Mouse (Mus musculus): Measurements from ENCODE around the gene Spata17.
A peak's percentile ranks its signal among the peaks of the same experiment; 100 is the strongest.

Gene Spata17

GRCm38 (mm10) chr1:187076198-187077042 is 138.8 kb downstream of the Spata17 start:
- DNase-seq, result no peak

- no peak for DNase-seq
These were observed 155.4 kb downstream of the Spata17 start for GRCm38 (mm10) chr1:187059874-187060273.

- DNase-seq, result no peak
These were observed 160.9 kb downstream of the Spata17 start for GRCm38 (mm10) chr1:187054333-187054732.

GRCm38 (mm10) chr1:187053862-187054261 is 161.4 kb downstream of the Spata17 start:
- no peak for DNase-seq

- no peak for DNase-seq
These were observed 162.7 kb downstream of the Spata17 start for GRCm38 (mm10) chr1:187052532-187052931.

- no peak for DNase-seq
These were observed 164.0 kb downstream of the Spata17 start for GRCm38 (mm10) chr1:187051296-187051695.

GRCm38 (mm10) chr1:187048681-187049288 is 166.5 kb downstream of the Spata17 start:
- no peak for DNase-seq

- DNase-seq, result no peak
These were observed 170.5 kb downstream of the Spata17 start for GRCm38 (mm10) chr1:187044726-187045125.

GRCm38 (mm10) chr1:187039801-187040200 is 175.5 kb downstream of the Spata17 start:
- no peak for DNase-seq

GRCm38 (mm10) chr1:187035785-187036184 is 179.5 kb downstream of the Spata17 start:
- no peak for DNase-seq

GRCm38 (mm10) chr1:187031796-187032195 is 183.5 kb downstream of the Spata17 start:
- peak; percentile 30 to 31 for DNase-seq

GRCm38 (mm10) chr1:187028841-187029240 is 186.4 kb downstream of the Spata17 start:
- no peak for DNase-seq

- peak; percentile 33 to 36 for DNase-seq
These were observed 195.3 kb downstream of the Spata17 start for GRCm38 (mm10) chr1:187020011-187020410.

- no peak for DNase-seq
These were observed 199.1 kb downstream of the Spata17 start for GRCm38 (mm10) chr1:187016116-187016515.

- no peak for DNase-seq
These were observed 199.6 kb downstream of the Spata17 start for GRCm38 (mm10) chr1:187015673-187016072.

- no peak for DNase-seq
These were observed 201.1 kb downstream of the Spata17 start for GRCm38 (mm10) chr1:187014141-187014540.

GRCm38 (mm10) chr1:187011601-187012000 is 203.7 kb downstream of the Spata17 start:
- no peak for DNase-seq

GRCm38 (mm10) chr1:187010071-187010470 is 205.2 kb downstream of the Spata17 start:
- no peak for DNase-seq

- no peak for DNase-seq
These were observed 207.0 kb downstream of the Spata17 start for GRCm38 (mm10) chr1:187008236-187008635.

- no peak for DNase-seq
These were observed 208.9 kb downstream of the Spata17 start for GRCm38 (mm10) chr1:187006227-187006925.

GRCm38 (mm10) chr1:187004306-187004705 is 211.0 kb downstream of the Spata17 start:
- no peak for DNase-seq

GRCm38 (mm10) chr1:187003441-187003861 is 211.8 kb downstream of the Spata17 start:
- no peak for DNase-seq

- DNase-seq, result no peak
These were observed 217.5 kb downstream of the Spata17 start for GRCm38 (mm10) chr1:186997596-186998304.

Measured in kidney, adult 8-10 months (tissue).